Mouse (Mus musculus) lung, postnatal 0 days (tissue): ENCODE measurements at regions not wholly inside any gene's neighbourhood (a gene's known extent, or its start where the extent isn't known, plus 50 kb on each side); places are given as distances from the start of the nearest gene placed in this dataset.

ENCODE experiments used
- CTCF ChIP-seq: IDR thresholded peaks from 2 replicates; pipeline ENCODE4 v1.5.1; 2016; ENCODE audit warnings: antibody characterized with exemption, mild to moderate bottlenecking
- EP300 ChIP-seq: IDR thresholded peaks from 2 replicates; pipeline ENCODE4 v1.6.1; 2016; ENCODE audit warnings: antibody characterized with exemption, mild to moderate bottlenecking, control low read depth

- TF ChIP-seq CTCF (no peak), EP300 (no peak)
These were observed 255.8 kb downstream of the Wdr72 start for GRCm38 (mm10) chr9:74365930-74366438.
